Mouse (Mus musculus): ENCODE results near the gene Nxph4.

DNA sequence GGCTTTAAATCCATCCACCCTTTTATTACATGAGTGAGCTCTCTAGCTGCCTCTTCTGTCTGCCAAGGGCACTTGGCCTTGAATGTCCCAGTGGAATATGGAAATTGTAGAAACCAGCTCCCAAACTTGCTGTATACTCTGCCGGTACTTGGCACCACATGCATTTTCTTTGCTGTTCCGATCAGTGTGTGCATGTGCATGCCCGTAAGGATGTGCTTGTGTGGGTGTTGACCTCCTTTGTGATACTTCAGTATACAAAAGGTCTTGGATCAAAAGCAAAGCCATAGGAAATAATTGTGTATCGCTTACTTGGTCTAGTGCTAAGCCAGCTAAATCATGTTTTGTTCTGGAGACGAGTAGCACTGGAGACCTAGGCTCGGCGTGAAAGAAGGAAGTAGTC, 45.5 kb downstream of the Nxph4 start:
- TF ChIP-seq CTCF (IDR thresholded peaks at IDR 0.05; ENCODE audit: low read depth) = no peak
- TF ChIP-seq EP300 (IDR thresholded peaks at IDR 0.05; ENCODE audit: low read depth) = no peak
